Mouse (Mus musculus): ENCODE measurements around the gene Tbxa2r.

Tbxa2r gene

GRCm38 (mm10) chr10:81376561-81377361 is 48.2 kb downstream of the Tbxa2r start:
- DNase-seq, result no peak

GRCm38 (mm10) chr10:81377362-81377664 is 48.8 kb downstream of the Tbxa2r start:
- no peak for DNase-seq

- no peak for DNase-seq
Measured at GRCm38 (mm10) chr10:81377793-81378552, 49.4 kb downstream of the Tbxa2r start, which contains the start of gene Fzr1. Gene Fzr1, minus strand, starts transcription at chr10:81378516.

GRCm38 (mm10) chr10:81378553-81379182 is 50.1 kb downstream of the Tbxa2r start:
- peak; percentile 100 for DNase-seq

GRCm38 (mm10) chr10:81379183-81379553 is 50.6 kb downstream of the Tbxa2r start:
- DNase-seq, result no peak

- no peak for DNase-seq
Measured at GRCm38 (mm10) chr10:81379809-81380378, 51.4 kb downstream of the Tbxa2r start.

- DNase-seq, result no peak
Measured at GRCm38 (mm10) chr10:81382039-81382438, 53.5 kb downstream of the Tbxa2r start.

GRCm38 (mm10) chr10:81383802-81384604 is 55.5 kb downstream of the Tbxa2r start, which contains the start of the genes Dohh and Gm48551:
Gene Dohh, plus strand, starts transcription at chr10:81384428.
Gene Gm48551, plus strand, starts transcription at chr10:81384466.
- peak; percentile 99 for DNase-seq

GRCm38 (mm10) chr10:81384605-81384982 is 56.1 kb downstream of the Tbxa2r start:
- no peak for DNase-seq
